Mouse (Mus musculus) forebrain, postnatal 0 days (tissue): ENCODE measurements around the gene Ssbp2. TPM values are rescaled to one million over a fixed set of nuclear protein-coding genes. Genes with fewer than 3 reads are reported as not detected.

Experiments used
- ATAC-seq: fragments of 200-750 bp; cut with Nextera tagmentation; 2 replicates; pipeline ENCODE4 v1.8.0; 2017; ENCODE audit warnings: mild to moderate bottlenecking, moderate library complexity
- DNase-seq: peaks from one replicate; pipeline ENCODE4 v3.0.0-alpha.2; 2015
- H3K27ac ChIP-seq: fragments of 300-500 bp; sonication (generic); 2 replicates; pipeline ENCODE4 v1.5.1; 2014; ENCODE audit warnings: low read depth, mild to moderate bottlenecking, antibody characterized with exemption, low read length, moderate library complexity, mixed read lengths
- H3K27me3 ChIP-seq: fragments of 300-500 bp; sonication (generic); 2 replicates; pipeline ENCODE4 v1.6.1; 2014; ENCODE audit warnings: mild to moderate bottlenecking, low read length, mixed read lengths; ENCODE audit not compliant: insufficient read depth
- H3K36me3 ChIP-seq: fragments of 300-500 bp; sonication (generic); 2 replicates; pipeline ENCODE4 v1.6.1; 2014; ENCODE audit warnings: mild to moderate bottlenecking, moderate library complexity; ENCODE audit not compliant: insufficient read depth
- H3K4me1 ChIP-seq: fragments of 300-500 bp; sonication (generic); 2 replicates; pipeline ENCODE4 v1.6.1; 2014; ENCODE audit warnings: antibody characterized with exemption; ENCODE audit not compliant: insufficient read depth
- H3K4me2 ChIP-seq: fragments of 300-500 bp; sonication (generic); 2 replicates; pipeline ENCODE4 v1.6.1; 2014; ENCODE audit warnings: low read depth, mild to moderate bottlenecking, moderate library complexity
- H3K4me3 ChIP-seq: fragments of 300-500 bp; sonication (generic); 2 replicates; pipeline ENCODE4 v1.5.1; 2014; ENCODE audit warnings: low read depth, low read length, mixed read lengths
- H3K9ac ChIP-seq: fragments of 300-500 bp; sonication (generic); 2 replicates; pipeline ENCODE4 v1.6.1; 2014; ENCODE audit warnings: mild to moderate bottlenecking
- H3K9me3 ChIP-seq: fragments of 300-500 bp; sonication (generic); 2 replicates; pipeline ENCODE4 v1.6.1; 2016; ENCODE audit warnings: low read length
- CTCF ChIP-seq: sonication (generic); IDR thresholded peaks from 2 replicates; pipeline ENCODE4 v1.5.1; 2016; ENCODE audit warnings: antibody characterized with exemption, control low read depth, low read depth
- WGBS: fragments of 180-500 bp; shearing (Covaris S2); extraction: QIAGEN DNeasy Blood & Tissue Kit; methylation state at CpG from one replicate; pipeline ENCODE4 v1.1.7; 2014; 5-methylcytosine and 5-hydroxymethylcytosine counted together
- polyA plus RNA-seq: library from polyadenylated mRNA; unstranded; fragments of >200 nt; fragmentation: Nextera tagmentation; extraction: Ambion mirVana; gene quantifications from 2 replicates; pipeline ENCODE4 v1.2.1, GENCODE M21; 2015
- total RNA-seq: library from RNA; depleted of rRNA; stranded (reverse); fragments of >200 nt; gene quantifications from 2 replicates; pipeline ENCODE4 v1.2.3, GENCODE M21; 2014

The Ssbp2 gene
- total and polyA plus RNA-seq, 2 experiments from 2014 or later: 167 to 249 TPM

DNA sequence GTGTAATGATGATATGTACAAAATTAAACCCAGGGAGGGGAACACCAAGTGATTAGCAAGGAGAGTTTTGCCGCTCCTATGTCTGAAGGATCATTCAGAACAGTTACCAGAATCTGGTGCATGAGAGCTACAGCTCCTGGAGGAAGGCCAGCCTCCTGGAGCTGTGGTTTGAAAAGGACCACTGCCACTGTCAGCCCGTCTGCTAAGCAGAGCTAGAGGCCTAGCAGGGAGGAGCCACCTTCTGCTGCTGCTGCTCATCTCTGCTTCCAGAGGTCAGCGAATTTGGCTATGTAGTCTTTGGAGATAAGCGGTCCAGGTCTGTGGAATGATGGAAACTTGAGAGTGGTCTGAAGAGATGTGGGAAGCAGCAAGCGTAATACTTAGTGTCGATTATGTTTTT is 13.4 kb downstream of the Ssbp2 start:
- DNase-seq (no peak), ATAC-seq (no peak)
- 65% methylated on average over 6 of the region's 6 CpGs for WGBS
- Histone ChIP-seq H3K27ac (no peak overlapping the region), H3K36me3 (no peaks in the 10 kb centered on the region), H3K4me1 (0 out of 2 replicates have a peak, but pooled peaks cover 4% of the 10 kb centered on the region), H3K9me3 (no peaks in the 10 kb centered on the region), H3K4me2 (no peak overlapping the region), H3K4me3 (no peak overlapping the region), H3K27me3 (no peaks in the 10 kb centered on the region), H3K9ac (no peak overlapping the region)
- no peak for TF ChIP-seq CTCF

DNA sequence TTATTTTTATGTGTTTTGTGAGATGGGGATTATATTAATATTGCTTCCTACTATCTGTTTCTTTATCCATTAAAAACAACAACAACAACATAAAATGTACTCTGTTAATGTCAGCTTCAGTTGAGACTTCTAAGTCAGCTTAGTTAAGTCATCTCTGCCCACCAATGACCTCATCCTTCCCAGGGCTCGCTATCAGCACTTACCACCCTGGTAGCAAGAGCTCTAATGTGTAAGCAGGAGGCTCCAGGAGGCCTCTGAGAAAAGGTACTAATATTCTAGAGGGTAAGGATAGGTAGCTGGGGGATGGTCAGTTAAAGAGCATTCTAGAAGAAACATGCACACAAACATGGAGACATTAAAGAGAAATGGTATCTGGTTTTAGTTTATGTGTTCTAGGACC is 13.9 kb downstream of the Ssbp2 start:
- Histone ChIP-seq H3K27ac (no peak overlapping the region), H3K36me3 (no peaks in the 10 kb centered on the region), H3K27me3 (no peaks in the 10 kb centered on the region), H3K4me2 (no peak overlapping the region), H3K9me3 (no peaks in the 10 kb centered on the region), H3K4me3 (no peak overlapping the region), H3K4me1 (0 out of 2 replicates have a peak, but pooled peaks cover 4% of the 10 kb centered on the region), H3K9ac (no peak overlapping the region)
- WGBS: 61% methylated on average over 1 of the region's 1 CpGs
- no peak for TF ChIP-seq CTCF
- DNase-seq: no peak
- no peak for ATAC-seq

- TF ChIP-seq CTCF: no peak
- DNase-seq (no peak), ATAC-seq (no peak)
- Histone ChIP-seq H3K9me3 (no peaks in the 10 kb centered on the region), H3K4me3 (no peak overlapping the region), H3K4me2 (no peak overlapping the region), H3K27me3 (no peaks in the 10 kb centered on the region), H3K27ac (no peak overlapping the region), H3K9ac (no peak overlapping the region), H3K36me3 (no peaks in the 10 kb centered on the region), H3K4me1 (0 out of 2 replicates have a peak, but pooled peaks cover 4% of the 10 kb centered on the region)
These were observed 15.8 kb downstream of the Ssbp2 start for GRCm38 (mm10) chr13:91475888-91476287.

DNA sequence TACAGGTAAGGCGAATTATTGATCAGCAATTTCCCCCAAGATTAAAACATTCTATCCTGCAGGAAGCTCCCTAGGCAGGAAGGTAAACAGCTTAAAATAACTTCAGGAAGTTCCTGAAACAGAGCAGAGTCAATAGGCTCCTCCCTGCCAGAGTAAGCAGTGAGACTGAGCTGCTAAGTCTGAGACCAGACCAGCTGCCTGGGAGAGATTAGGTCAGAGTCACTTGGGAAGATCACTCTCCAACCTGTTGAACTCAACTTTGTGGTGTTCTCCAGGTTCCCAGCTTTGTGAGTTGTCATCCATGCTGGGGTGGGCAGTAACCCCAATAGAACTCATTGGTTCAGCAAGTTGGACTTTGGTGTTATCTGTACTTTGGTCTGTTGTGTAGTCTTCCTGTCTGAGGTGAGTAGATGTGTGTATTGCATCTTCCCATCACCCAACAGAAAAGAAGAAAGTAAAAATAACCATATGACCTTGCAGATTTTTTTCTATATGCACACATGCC is 16.6 kb downstream of the Ssbp2 start:
- H3K4me1 ChIP-seq: 0 out of 2 replicates have a peak, but pooled peaks cover 4% of the 10 kb centered on the region
- no peak overlapping the region for H3K27ac ChIP-seq
- ATAC-seq (no peak), DNase-seq (no peak)
- WGBS: 98% methylated on average over 1 of the region's 1 CpGs
- no peak overlapping the region for H3K4me2 ChIP-seq
- no peak overlapping the region for H3K4me3 ChIP-seq
- no peak for TF ChIP-seq CTCF
- H3K9me3 ChIP-seq: no peaks in the 10 kb centered on the region
- H3K9ac ChIP-seq: no peak overlapping the region
- no peaks in the 10 kb centered on the region for H3K36me3 ChIP-seq
- H3K27me3 ChIP-seq: no peaks in the 10 kb centered on the region

- 0 out of 2 replicates have a peak, but pooled peaks cover 4% of the 10 kb centered on the region for H3K4me1 ChIP-seq
- no peak overlapping the region for H3K4me3 ChIP-seq
- no peak overlapping the region for H3K27ac ChIP-seq
- ATAC-seq: peak; percentile 60
- no peak overlapping the region for H3K4me2 ChIP-seq
- H3K27me3 ChIP-seq: no peaks in the 10 kb centered on the region
- H3K9ac ChIP-seq: no peak overlapping the region
- no peak for TF ChIP-seq CTCF
- no peaks in the 10 kb centered on the region for H3K36me3 ChIP-seq
- DNase-seq: peak; percentile 56
- 23% methylated on average over 3 of the region's 4 CpGs for WGBS
- no peaks in the 10 kb centered on the region for H3K9me3 ChIP-seq
These were observed 17.9 kb downstream of the Ssbp2 start for GRCm38 (mm10) chr13:91478011-91478410.

- Histone ChIP-seq H3K27ac (no peak overlapping the region), H3K4me3 (no peak overlapping the region), H3K36me3 (no peaks in the 10 kb centered on the region), H3K4me1 (no peaks in the 10 kb centered on the region), H3K9ac (no peak overlapping the region), H3K9me3 (no peaks in the 10 kb centered on the region), H3K27me3 (no peaks in the 10 kb centered on the region), H3K4me2 (no peak overlapping the region)
- WGBS: 83% methylated on average over 1 of the region's 1 CpGs
- ATAC-seq (no peak), DNase-seq (no peak)
- TF ChIP-seq CTCF: no peak
These were observed 24.2 kb downstream of the Ssbp2 start for GRCm38 (mm10) chr13:91484303-91484702.

DNA sequence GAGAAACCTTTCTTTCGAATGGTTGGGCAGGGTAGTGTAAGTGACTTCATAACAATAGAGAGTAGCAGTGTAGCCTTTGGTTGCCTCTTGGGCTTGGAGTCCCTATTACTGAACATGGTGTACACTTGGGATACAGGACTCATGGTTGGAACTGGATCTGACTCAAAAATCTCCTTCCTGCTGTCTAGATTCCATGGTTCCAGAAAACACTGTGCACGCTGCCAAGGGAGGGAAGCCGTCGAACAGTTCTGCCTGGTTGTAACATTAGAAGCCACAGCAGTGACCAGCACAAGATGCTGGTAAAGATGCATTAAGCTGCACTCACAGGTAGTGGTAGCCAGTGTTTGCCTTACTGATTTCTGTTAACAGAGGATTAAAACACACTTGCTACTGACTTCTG is 32.0 kb downstream of the Ssbp2 start:
- ATAC-seq: no peak
- DNase-seq: no peak
- no peak overlapping the region for H3K9ac ChIP-seq
- no peak for TF ChIP-seq CTCF
- H3K4me1 ChIP-seq: 0 out of 2 replicates have a peak, but pooled peaks cover 2% of the 10 kb centered on the region
- H3K27ac ChIP-seq: no peak overlapping the region
- H3K36me3 ChIP-seq: no peaks in the 10 kb centered on the region
- WGBS: 59% methylated on average over 4 of the region's 4 CpGs
- H3K4me3 ChIP-seq: no peak overlapping the region
- H3K27me3 ChIP-seq: no peaks in the 10 kb centered on the region
- H3K9me3 ChIP-seq: no peaks in the 10 kb centered on the region
- no peak overlapping the region for H3K4me2 ChIP-seq
